Mouse (Mus musculus) MEL (cell line): ENCODE measurements around the gene Pip5k1a. TPM values are rescaled to one million over a fixed set of nuclear protein-coding genes. Genes with fewer than 3 reads are reported as not detected.

ENCODE experiments used
- DNase-seq: peaks from one replicate; pipeline ENCODE4 v3.0.0; 2011; ENCODE audit warnings: low read depth, low spot score
- H3K27ac ChIP-seq: 2 replicates; pipeline ENCODE4 v1.5.1; 2012; ENCODE audit warnings: low read depth, mild to moderate bottlenecking, control low read depth, low read length, moderate library complexity; ENCODE audit not compliant: control insufficient read depth
- H3K27me3 ChIP-seq, 2 experiments: fragments of 150-350 bp in 1 of 2; sonication (generic) in 1 of 2; 2 replicates each; pipeline ENCODE4 v1.6.1; 2012; ENCODE audit warnings: low read length in 2 of 2, mild to moderate bottlenecking in 2 of 2, improper control_type of control experiment in 1 of 2, moderate library complexity in 1 of 2; ENCODE audit not compliant: insufficient read depth in 2 of 2, control insufficient read depth in 1 of 2
- H3K36me3 ChIP-seq, 2 experiments: 2 replicates each; pipeline ENCODE4 v1.6.1; 2012 to 2014; ENCODE audit warnings: low read length in 2 of 2, improper control_type of control experiment in 1 of 2, inconsistent platforms in 1 of 2, mild to moderate bottlenecking in 1 of 2; ENCODE audit not compliant: insufficient read depth in 2 of 2, control insufficient read depth in 1 of 2
- H3K4me1 ChIP-seq, 2 experiments: fragments of 150-350 bp in 1 of 2; sonication (generic) in 1 of 2; 2 replicates each; pipeline ENCODE4 v1.6.1; 2012; ENCODE audit warnings: low read length in 2 of 2, improper control_type of control experiment in 1 of 2, mild to moderate bottlenecking in 1 of 2; ENCODE audit not compliant: insufficient read depth in 2 of 2, control insufficient read depth in 1 of 2
- H3K4me3 ChIP-seq, 2 experiments: fragments of 150-350 bp in 1 of 2; sonication (generic) in 1 of 2; 2 replicates each; pipeline ENCODE4 v1.5.1; 2012; ENCODE audit warnings: low read depth in 2 of 2, low read length in 2 of 2, mild to moderate bottlenecking in 2 of 2, moderate library complexity in 2 of 2, control low read depth in 1 of 2, improper control_type of control experiment in 1 of 2; ENCODE audit not compliant: control insufficient read depth in 1 of 2, insufficient read depth in 1 of 2
- H3K79me2 ChIP-seq: 2 replicates; pipeline ENCODE4 v1.6.1; 2012; ENCODE audit warnings: mild to moderate bottlenecking, low read length, moderate library complexity; ENCODE audit not compliant: control insufficient read depth, poor library complexity, insufficient read depth
- H3K9ac ChIP-seq: 2 replicates; pipeline ENCODE4 v1.6.1; 2012; ENCODE audit warnings: low read depth, mild to moderate bottlenecking, control low read depth, low read length, moderate library complexity; ENCODE audit not compliant: control insufficient read depth, poor library complexity, severe bottlenecking
- H3K9me3 ChIP-seq: fragments of 150-350 bp; sonication (generic); replicated peaks from 2 replicates; pipeline ENCODE4 v1.6.1; 2012; ENCODE audit warnings: mild to moderate bottlenecking, low read length, improper control_type of control experiment, moderate library complexity; ENCODE audit not compliant: insufficient read depth
- BHLHE40 ChIP-seq: IDR thresholded peaks from 2 replicates; pipeline ENCODE4 v1.6.1; 2012; ENCODE audit warnings: low read depth, mild to moderate bottlenecking, inconsistent platforms, low read length, improper control_type of control experiment, borderline replicate concordance
- CHD1 ChIP-seq: IDR thresholded peaks from 2 replicates; pipeline ENCODE4 v1.6.1; 2012; ENCODE audit warnings: low read depth, mild to moderate bottlenecking, inconsistent platforms, low read length, improper control_type of control experiment
- CTCF ChIP-seq, 3 experiments: IDR thresholded peaks in 2 of 3; conservative IDR thresholded peaks in 1 of 3; 2 replicates each; pipeline ENCODE4 v1.5.1; 2011 to 2012; ENCODE audit warnings: low read length in 3 of 3, low read depth in 2 of 3, mild to moderate bottlenecking in 2 of 3, improper control_type of control experiment in 1 of 3, inconsistent platforms in 1 of 3, mixed read lengths in 1 of 3, moderate library complexity in 1 of 3; ENCODE audit not compliant: control insufficient read depth in 1 of 3, insufficient read depth in 1 of 3, poor library complexity in 1 of 3, severe bottlenecking in 1 of 3
- ELF1 ChIP-seq: IDR thresholded peaks from 2 replicates; pipeline ENCODE4 v1.6.1; 2014; ENCODE audit warnings: low read depth, mild to moderate bottlenecking, inconsistent platforms, low read length, improper control_type of control experiment, moderate library complexity
- GABPA ChIP-seq: IDR thresholded peaks from 2 replicates; pipeline ENCODE4 v1.6.1; 2012; ENCODE audit warnings: low read depth, mild to moderate bottlenecking, inconsistent platforms, low read length, improper control_type of control experiment, moderate library complexity
- GATA1 ChIP-seq: IDR thresholded peaks from 2 replicates; pipeline ENCODE4 v1.6.1; 2011; ENCODE audit warnings: low read depth, low read length, improper control_type of control experiment
- HCFC1 ChIP-seq: IDR thresholded peaks from 2 replicates; pipeline ENCODE4 v1.6.1; 2012; ENCODE audit warnings: low read depth, mild to moderate bottlenecking, inconsistent platforms, low read length, improper control_type of control experiment, moderate library complexity
- JUND ChIP-seq: IDR thresholded peaks from 2 replicates; pipeline ENCODE4 v1.6.1; 2011; ENCODE audit warnings: low read depth, mild to moderate bottlenecking, improper control_type of control experiment, low read length
- KAT2A ChIP-seq: conservative IDR thresholded peaks from 2 replicates; pipeline ENCODE4 v1.6.1; 2012; ENCODE audit warnings: low read depth, low read length, improper control_type of control experiment, inconsistent platforms
- MAFK ChIP-seq: IDR thresholded peaks from 2 replicates; pipeline ENCODE4 v1.6.1; 2011; ENCODE audit warnings: low read depth, mild to moderate bottlenecking, low read length, improper control_type of control experiment, borderline replicate concordance
- MAX ChIP-seq: IDR thresholded peaks from 2 replicates; pipeline ENCODE4 v1.6.1; 2011; ENCODE audit warnings: low read length, improper control_type of control experiment
- MAZ ChIP-seq: IDR thresholded peaks from 2 replicates; pipeline ENCODE4 v1.6.1; 2012; ENCODE audit warnings: low read depth, mild to moderate bottlenecking, inconsistent platforms, low read length, improper control_type of control experiment
- MEF2A ChIP-seq: IDR thresholded peaks from 2 replicates; pipeline ENCODE4 v1.6.1; 2014; ENCODE audit warnings: low read depth, mild to moderate bottlenecking, inconsistent platforms, low read length, improper control_type of control experiment; ENCODE audit not compliant: poor library complexity, insufficient replicate concordance, severe bottlenecking; ENCODE audit errors: extremely low read depth
- MXI1 ChIP-seq: IDR thresholded peaks from 2 replicates; pipeline ENCODE4 v1.6.1; 2011; ENCODE audit warnings: mild to moderate bottlenecking, low read depth, low read length, improper control_type of control experiment
- MYC ChIP-seq: IDR thresholded peaks from 2 replicates; pipeline ENCODE4 v1.6.1; 2011; ENCODE audit warnings: low read depth, mild to moderate bottlenecking, low read length, improper control_type of control experiment, moderate library complexity
- POLR2A ChIP-seq, 2 experiments: IDR thresholded peaks; 2 replicates each; pipeline ENCODE4 v1.6.1; 2011 to 2012; ENCODE audit warnings: low read length in 2 of 2, mild to moderate bottlenecking in 2 of 2, control low read depth in 1 of 2, improper control_type of control experiment in 1 of 2, low read depth in 1 of 2, moderate library complexity in 1 of 2; ENCODE audit not compliant: control insufficient read depth in 1 of 2, insufficient read depth in 1 of 2, poor library complexity in 1 of 2
- RAD21 ChIP-seq: IDR thresholded peaks from 2 replicates; pipeline ENCODE4 v1.6.1; 2011; ENCODE audit warnings: mild to moderate bottlenecking, low read depth, low read length, improper control_type of control experiment
- RCOR1 ChIP-seq: IDR thresholded peaks from 2 replicates; pipeline ENCODE4 v1.6.1; 2012; ENCODE audit warnings: low read depth, mild to moderate bottlenecking, inconsistent platforms, low read length, improper control_type of control experiment
- SIN3A ChIP-seq: IDR thresholded peaks from 2 replicates; pipeline ENCODE4 v1.6.1; 2012; ENCODE audit warnings: low read length, improper control_type of control experiment, inconsistent platforms
- SMC3 ChIP-seq: IDR thresholded peaks from 2 replicates; pipeline ENCODE4 v1.6.1; 2011; ENCODE audit warnings: low read depth, low read length, improper control_type of control experiment
- TBP ChIP-seq: IDR thresholded peaks from 2 replicates; pipeline ENCODE4 v1.8.0; 2011; ENCODE audit warnings: low read depth, low read length, improper control_type of control experiment
- TCF12 ChIP-seq: IDR thresholded peaks from 2 replicates; pipeline ENCODE4 v1.6.1; 2014; ENCODE audit warnings: low read depth, mild to moderate bottlenecking, inconsistent platforms, low read length, improper control_type of control experiment, moderate library complexity
- UBTF ChIP-seq: IDR thresholded peaks from 2 replicates; pipeline ENCODE4 v1.6.1; 2012; ENCODE audit warnings: low read depth, mild to moderate bottlenecking, inconsistent platforms, low read length, improper control_type of control experiment, moderate library complexity, borderline replicate concordance; ENCODE audit not compliant: insufficient read depth
- USF2 ChIP-seq, 2 experiments: IDR thresholded peaks; 2 replicates each; pipeline ENCODE4 v1.6.1; 2011 to 2012; ENCODE audit warnings: improper control_type of control experiment in 2 of 2, low read length in 2 of 2, borderline replicate concordance in 1 of 2, inconsistent platforms in 1 of 2, low read depth in 1 of 2, mild to moderate bottlenecking in 1 of 2; ENCODE audit not compliant: insufficient read depth in 1 of 2
- ZC3H11A ChIP-seq: IDR thresholded peaks from 2 replicates; pipeline ENCODE4 v1.6.1; 2012; ENCODE audit warnings: low read depth, mild to moderate bottlenecking, inconsistent platforms, low read length, improper control_type of control experiment
- ZMIZ1 ChIP-seq: IDR thresholded peaks from 2 replicates; pipeline ENCODE4 v1.6.1; 2012; ENCODE audit warnings: low read depth, mild to moderate bottlenecking, inconsistent platforms, low read length, improper control_type of control experiment, moderate library complexity
- ZNF384 ChIP-seq: IDR thresholded peaks from 2 replicates; pipeline ENCODE4 v1.6.1; 2012; ENCODE audit warnings: low read depth, mild to moderate bottlenecking, inconsistent platforms, low read length, improper control_type of control experiment
- polyA plus RNA-seq, 2 experiments: library from polyadenylated mRNA; stranded (reverse) in 1 of 2; unstranded in 1 of 2; fragments of >175 nt in 1 of 2; fragments of >200 nt in 1 of 2; gene quantifications; 2 replicates each; pipeline versions ENCODE4 v1.2.1 to v1.2.4; 2012; ENCODE audit warnings: low replicate concordance in 2 of 2, low read depth in 1 of 2; ENCODE audit not compliant: insufficient read length in 2 of 2, insufficient read depth in 1 of 2, missing spikeins in 1 of 2
- total RNA-seq: library from RNA; depleted of rRNA; stranded (reverse); fragments of 300-350 nt; gene quantifications from 2 replicates; pipeline ENCODE4 v1.2.3, GENCODE M21; 2012; rRNA removed

Gene Pip5k1a
- total RNA-seq (47.7 and 48.6 TPM in 2 replicates), polyA plus RNA-seq (100 to 1,000 TPM; 103 to 322 TPM)

DNA sequence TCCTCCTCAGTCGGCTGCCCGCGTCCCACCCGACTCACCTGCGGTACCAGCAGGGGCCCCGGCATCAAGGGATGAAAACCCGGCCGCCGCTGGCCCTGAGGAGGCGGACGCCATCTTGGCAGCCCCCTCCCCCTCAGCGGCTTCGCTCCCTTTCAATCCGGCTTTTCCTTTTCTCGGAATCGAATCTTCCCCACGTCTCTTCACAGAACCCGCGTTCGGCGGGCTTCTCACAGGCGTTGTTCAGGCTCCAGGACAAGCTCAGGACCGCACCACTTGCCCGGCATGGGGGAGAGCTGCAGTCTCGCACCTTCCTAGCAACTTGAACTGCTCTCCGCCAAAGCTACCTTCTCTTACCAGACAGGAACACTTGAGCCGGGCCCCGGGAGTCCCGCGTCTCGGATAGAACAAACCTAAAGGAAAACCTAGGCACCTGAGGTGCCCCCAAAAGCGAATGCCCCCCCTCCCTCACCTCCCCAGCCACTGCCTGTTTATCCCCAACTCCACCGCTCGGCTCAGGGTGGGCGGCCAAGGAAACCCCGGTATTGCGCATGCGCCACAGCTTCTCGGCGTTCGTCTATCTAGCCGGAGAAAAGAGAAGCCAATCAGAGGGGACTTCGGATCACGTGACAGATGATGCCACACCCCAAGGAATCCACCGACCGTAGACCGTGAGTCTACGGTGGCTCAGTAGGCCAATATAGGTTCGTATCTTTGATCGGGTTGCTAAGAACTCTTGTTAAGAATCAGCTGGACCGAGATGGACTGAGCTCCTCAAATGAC lies at the start of gene Pip5k1a:
TSS of gene Pip5k1a (minus strand) at position 593 of the 780 bp plus-strand sequence.
- Histone ChIP-seq H3K27ac (peak within 1 kb of the TSS; percentile 77), H3K36me3 (peaks cover 12 to 33% of the 10 kb centered on the region in 2 experiments), H3K9ac (peak within 1 kb of the TSS; percentile 80), H3K27me3 (no peaks in the 10 kb centered on the region), H3K79me2 (peaks cover 46% of the 10 kb centered on the region), H3K4me1 (peaks cover 11 to 24% of the 10 kb centered on the region in 2 experiments), H3K9me3 (no peaks in the 10 kb centered on the region), H3K4me3 (peak within 1 kb of the TSS; percentile 71)
- peak; percentile 100 for DNase-seq
- no peak for TF ChIP-seq UBTF
- TF ChIP-seq CTCF (IDR thresholded peaks at IDR 0.05 in 2 of 3, conservative IDR thresholded peaks at IDR 0.05 in 1 of 3; ENCODE audit: control insufficient read depth in 1 of 3, insufficient read depth in 1 of 3, low read depth in 2 of 3, low read length in 3 of 3, poor library complexity in 1 of 3, severe bottlenecking in 1 of 3), result no peak
- TF ChIP-seq GABPA, result no peak
- no peak for TF ChIP-seq MAZ
- TF ChIP-seq BHLHE40, result no peak
- TF ChIP-seq MXI1, result no peak
- TF ChIP-seq KAT2A, result no peak
- no peak for TF ChIP-seq CHD1
- TF ChIP-seq POLR2A (IDR thresholded peaks at IDR 0.05; ENCODE audit: control insufficient read depth in 1 of 2, insufficient read depth in 1 of 2, low read depth in 1 of 2, low read length in 2 of 2, poor library complexity in 1 of 2), result peak in 1 of 2 experiments; percentile 85; a peak in 1 of 4 replicates
- no peak for TF ChIP-seq ELF1
- TF ChIP-seq SIN3A, result no peak
- no peak for TF ChIP-seq JUND
- no peak for TF ChIP-seq ZMIZ1
- peak; percentile 88 for TF ChIP-seq GATA1

GRCm38 (mm10) chr3:95153874-95154273 lies 47.1 kb upstream of the Pip5k1a start:
- DNase-seq, result peak; percentile 92
- no peaks in the 10 kb centered on the region for H3K36me3 ChIP-seq
- no peak overlapping the region for H3K4me3 ChIP-seq
- TF ChIP-seq CTCF (IDR thresholded peaks at IDR 0.05 in 2 of 3, conservative IDR thresholded peaks at IDR 0.05 in 1 of 3; ENCODE audit: control insufficient read depth in 1 of 3, insufficient read depth in 1 of 3, low read depth in 2 of 3, low read length in 3 of 3, poor library complexity in 1 of 3, severe bottlenecking in 1 of 3), result peak; percentile 94 to 99 (median 99)
- TF ChIP-seq HCFC1, result no peak
- TF ChIP-seq USF2 (IDR thresholded peaks at IDR 0.05; ENCODE audit: borderline replicate concordance in 1 of 2, insufficient read depth in 1 of 2, low read depth in 1 of 2, low read length in 2 of 2), result no peak
- 0 out of 2 replicates have a peak, but pooled peaks have one; percentile 36 for TF ChIP-seq ZNF384
- peak; percentile 88 for TF ChIP-seq SIN3A
- peak; percentile 74; the same call in 1 of the 2 replicates for TF ChIP-seq MXI1
- TF ChIP-seq RCOR1, result no peak; the same call in 1 of the 2 replicates
- TF ChIP-seq MAZ, result peak; percentile 94
- peak; percentile 34; the same call in 1 of the 2 replicates for TF ChIP-seq TBP
- no peak for TF ChIP-seq GABPA
- TF ChIP-seq MEF2A, result peak; percentile 17; the same call in 1 of the 2 replicates
- TF ChIP-seq MAX, result peak; percentile 70
- peak; percentile 30; the same call in 1 of the 2 replicates for TF ChIP-seq TCF12
- TF ChIP-seq POLR2A (IDR thresholded peaks at IDR 0.05; ENCODE audit: control insufficient read depth in 1 of 2, insufficient read depth in 1 of 2, low read depth in 1 of 2, low read length in 2 of 2, poor library complexity in 1 of 2), result no peak
- peak; percentile 84 for TF ChIP-seq MYC
- TF ChIP-seq RAD21, result peak; percentile 98
- peak; percentile 90 for TF ChIP-seq SMC3
- no peak for TF ChIP-seq UBTF
- no peak for TF ChIP-seq MAFK
- TF ChIP-seq ZC3H11A, result peak; percentile 93
- no peaks in the 10 kb centered on the region for H3K9me3 ChIP-seq
- no peak overlapping the region for H3K27ac ChIP-seq
- no peaks in the 10 kb centered on the region; a peak in 3 of 4 replicates for H3K27me3 ChIP-seq
- H3K79me2 ChIP-seq, result no peaks in the 10 kb centered on the region
- H3K9ac ChIP-seq, result no peak overlapping the region
- no peaks in the 10 kb centered on the region for H3K4me1 ChIP-seq
